Mouse (Mus musculus) small intestine, adult 2 months (tissue): ENCODE measurements at regions not wholly inside any gene's neighbourhood (a gene's known extent, or its start where the extent isn't known, plus 50 kb on each side); places are given as distances from the start of the nearest gene placed in this dataset.

ENCODE experiments used
- CTCF ChIP-seq: fragments of 200-500 bp; IDR thresholded peaks from 2 replicates; pipeline ENCODE4 v1.5.1; 2012; ENCODE audit warnings: low read depth, mild to moderate bottlenecking, control low read depth, inconsistent platforms, low read length, moderate library complexity, mixed read lengths; ENCODE audit not compliant: insufficient replicate concordance, insufficient read length; ENCODE audit errors: extremely low read depth
- POLR2A ChIP-seq: fragments of 200-500 bp; IDR thresholded peaks from 2 replicates; pipeline ENCODE4 v1.6.1; 2012; ENCODE audit warnings: low read depth, mild to moderate bottlenecking, control low read depth, inconsistent platforms, low read length, moderate library complexity

DNA sequence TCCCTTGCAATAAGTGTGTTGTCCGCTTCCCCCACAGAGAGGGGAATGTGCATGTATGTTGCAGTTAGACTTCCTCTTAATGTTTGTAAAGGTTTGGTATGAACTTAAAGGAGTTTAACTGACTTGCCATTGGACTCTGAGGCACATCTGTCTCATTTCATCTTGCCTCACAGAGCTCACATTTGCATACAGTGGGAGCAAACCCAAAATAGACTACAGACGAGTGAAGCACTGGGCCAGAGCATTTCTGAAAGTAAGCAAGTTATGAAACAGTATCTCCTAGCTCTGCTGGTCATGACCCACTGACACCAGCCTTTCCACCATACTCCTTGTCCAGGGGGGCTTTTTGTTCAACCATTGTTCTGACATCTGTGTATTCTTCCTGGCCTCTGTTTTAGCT, 86.8 kb upstream of the Gm15217 start:
- no peak for TF ChIP-seq POLR2A
- no peak for TF ChIP-seq CTCF
